Mouse (Mus musculus) thymus, postnatal 10 days (tissue): ENCODE measurements around the gene Sprtn.

Experiments
- DNase-seq, 2 experiments: peaks; one replicate each; pipeline ENCODE4 v3.0.0; 2021; ENCODE audit warnings: low spot score in 2 of 2

Gene Sprtn

DNA sequence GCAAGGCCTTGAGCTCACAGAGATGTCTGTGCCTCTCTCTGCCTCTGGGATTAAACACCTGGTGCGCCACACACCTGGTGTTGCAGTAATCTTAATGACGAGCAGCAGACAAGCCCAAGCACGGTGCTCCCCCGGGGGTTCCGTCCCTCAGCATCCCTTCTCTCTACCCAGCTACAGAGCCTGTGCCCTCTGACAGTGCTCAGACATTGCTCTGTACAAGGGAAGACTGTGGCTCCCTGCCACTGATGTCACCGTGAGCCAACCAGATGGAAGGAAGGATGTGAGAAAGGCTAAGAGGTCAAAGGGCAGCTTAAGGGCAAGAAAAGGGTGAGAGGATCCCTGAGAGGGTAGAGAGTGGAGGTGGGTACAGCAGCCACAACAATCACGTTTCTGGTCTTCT, 46.7 kb downstream of the Sprtn start:
- DNase-seq = no peak

- DNase-seq = peak; percentile 36 to 47
Measured at GRCm38 (mm10) chr8:124947865-124948732, 50.4 kb downstream of the Sprtn start.

DNA sequence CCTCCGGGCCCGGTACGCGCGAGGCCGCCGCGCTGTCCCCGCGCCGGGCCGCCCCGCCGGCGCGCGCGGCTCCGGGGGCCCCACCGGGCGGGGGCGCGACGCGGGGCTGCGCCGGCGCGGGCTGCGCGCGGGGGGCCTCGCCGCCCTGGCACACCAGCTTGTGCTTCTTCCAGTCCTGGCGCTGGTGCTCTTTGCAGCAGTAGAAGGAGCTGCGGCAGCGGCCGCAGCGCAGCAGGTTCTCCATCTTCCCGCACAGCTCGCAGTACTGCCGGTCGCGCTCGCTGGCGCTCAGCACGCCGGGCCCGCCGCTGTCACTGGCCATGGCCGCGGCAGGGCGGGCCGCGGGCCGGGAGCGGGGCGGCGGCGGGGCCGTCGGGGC, 51.0 kb downstream of the Sprtn start:
- peak in 1 of 2 experiments; percentile 21 for DNase-seq

DNA sequence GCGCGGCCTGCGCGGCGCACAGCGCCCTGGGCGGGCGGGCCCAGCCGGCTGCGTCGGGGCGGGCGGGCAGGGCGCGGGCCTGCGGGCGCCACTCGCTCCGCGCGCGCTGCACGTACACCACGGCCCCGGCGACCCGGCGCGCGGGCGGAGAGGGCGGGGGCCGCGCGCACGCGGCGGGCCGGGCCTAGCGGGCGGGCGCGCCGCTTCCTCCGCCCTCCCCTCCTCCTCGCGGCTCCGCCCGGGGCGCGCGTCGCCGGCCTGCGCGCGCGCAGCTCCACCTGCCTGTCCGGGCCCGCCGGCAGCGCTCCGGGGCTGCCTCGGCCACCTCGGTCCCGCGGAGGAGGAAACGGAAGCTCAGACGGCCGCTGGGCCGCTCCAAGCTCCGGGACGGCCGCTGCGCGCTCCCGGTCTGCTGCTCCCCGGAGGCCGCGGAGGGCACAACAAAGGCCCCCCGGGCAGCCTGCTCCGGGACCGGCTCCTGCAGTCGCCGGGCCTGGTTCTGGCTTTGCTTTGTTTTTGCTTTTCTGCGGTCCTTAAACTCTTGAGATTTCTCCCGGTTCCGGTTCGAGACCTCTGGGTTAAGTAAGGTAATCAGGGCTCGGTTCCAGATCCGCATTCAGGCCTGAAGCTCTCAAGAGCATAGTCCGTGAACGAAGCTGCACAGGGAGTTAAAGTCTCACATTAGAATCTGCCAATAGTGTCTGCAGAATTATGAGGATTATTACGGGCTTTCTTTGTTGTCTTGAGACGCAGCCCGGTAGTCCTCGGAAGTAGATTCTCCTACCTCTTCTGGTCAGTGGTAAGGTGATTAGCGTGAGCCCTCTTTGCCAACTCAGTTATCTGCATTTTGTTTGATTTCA, 51.8 kb downstream of the Sprtn start, which contains the start of gene Egln1:
Gene Egln1, minus strand, starts transcription at position 116 of the 860 bp plus-strand sequence.
- peak; percentile 74 to 79 for DNase-seq

- DNase-seq = no peak
Measured at GRCm38 (mm10) chr8:124950069-124950456, 52.4 kb downstream of the Sprtn start.

DNA sequence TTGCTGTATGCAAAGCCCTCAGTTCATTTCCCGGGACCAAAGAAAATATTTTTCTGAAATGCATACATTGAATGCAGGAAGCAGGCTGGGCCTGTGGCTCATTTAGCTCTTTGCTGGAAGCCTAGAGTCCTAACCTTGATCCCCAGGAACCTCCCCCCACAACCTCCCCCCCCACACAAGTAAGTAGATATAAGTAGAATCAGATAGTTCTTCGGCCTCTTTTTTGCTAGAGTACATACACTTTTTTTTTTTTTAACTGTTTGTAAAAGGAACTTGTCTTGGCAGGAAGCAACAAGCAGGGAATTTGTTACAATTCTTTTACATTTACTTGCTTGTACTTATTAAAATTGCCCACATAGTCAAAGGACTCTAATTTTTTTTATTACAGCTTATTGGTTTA, 53.2 kb downstream of the Sprtn start:
- no peak for DNase-seq

DNA sequence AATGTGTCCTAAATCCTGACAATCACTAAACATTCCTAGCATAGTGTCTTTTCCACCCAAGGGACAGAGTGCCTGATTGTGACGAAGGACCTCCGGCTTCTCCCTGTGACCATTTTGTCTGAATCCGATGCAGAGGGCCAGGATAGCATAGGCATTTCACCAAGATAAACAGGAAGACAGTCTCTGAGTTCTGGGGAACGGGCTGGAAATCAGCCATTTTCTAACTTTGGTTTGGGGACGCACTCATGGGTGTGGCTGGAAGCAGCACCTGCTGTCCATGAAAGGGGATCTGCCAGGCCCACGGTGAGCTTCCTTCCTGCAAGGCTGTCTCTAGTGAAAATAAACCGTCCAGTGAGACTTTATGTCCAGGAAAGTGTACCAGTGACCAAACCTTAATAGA, 55.5 kb downstream of the Sprtn start:
- DNase-seq = no peak

DNA sequence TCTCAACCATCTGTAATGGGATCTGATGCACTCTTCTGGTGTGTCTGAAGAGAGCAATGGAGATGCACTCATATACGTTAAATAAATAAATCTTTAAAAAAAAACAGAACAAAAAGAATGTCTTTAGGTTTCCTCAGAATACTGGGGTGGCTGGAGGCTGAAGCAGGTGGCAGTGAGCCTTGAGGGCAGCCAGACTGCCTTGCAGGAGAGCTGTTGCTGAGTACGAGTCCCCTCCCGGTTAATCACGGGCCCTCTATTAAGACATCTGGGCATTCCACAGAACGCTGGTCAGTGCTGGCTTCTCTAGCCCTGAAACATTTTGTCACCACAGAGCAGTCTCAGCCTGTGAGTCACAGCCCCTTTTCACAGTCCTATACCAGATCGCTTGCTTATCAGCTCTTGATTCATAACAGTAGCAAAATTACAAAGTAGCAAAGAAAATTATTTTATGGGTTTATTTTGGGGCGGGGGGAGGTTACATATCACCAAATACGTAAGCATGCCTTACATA, 56.9 kb downstream of the Sprtn start:
- no peak for DNase-seq
